Mouse (Mus musculus) natural killer cell, adult 2 months (primary cell): ENCODE results near the gene E130208F15Rik.

Experiments used
- DNase-seq, 2 experiments: peaks; one replicate each; pipeline ENCODE4 v3.0.0; 2022; ENCODE audit warnings: low spot score in 2 of 2

Gene E130208F15Rik

GRCm38 (mm10) chr7:30321539-30322284, at the start of gene E130208F15Rik:
E130208F15Rik (plus strand) TSS chr7:30321740.
- peak; percentile 71 to 76 for DNase-seq

- no peak for DNase-seq
Observed at GRCm38 (mm10) chr7:30274383-30274782, 47.2 kb upstream of the E130208F15Rik start.

- no peak for DNase-seq
Observed at GRCm38 (mm10) chr7:30278911-30279310, 42.6 kb upstream of the E130208F15Rik start.

GRCm38 (mm10) chr7:30279536-30279935, 42.0 kb upstream of the E130208F15Rik start:
- no peak for DNase-seq

- DNase-seq, result peak; percentile 90 to 92
Observed at GRCm38 (mm10) chr7:30279951-30280669, 41.4 kb upstream of the E130208F15Rik start, which contains the start of the genes Thap8 and Wdr62. Thap8 (plus strand) TSS chr7:30280094. Wdr62 (minus strand) TSS chr7:30280419.

GRCm38 (mm10) chr7:30280670-30281138, 40.8 kb upstream of the E130208F15Rik start:
- DNase-seq, result peak; percentile 67 to 83

- DNase-seq, result no peak
Observed at GRCm38 (mm10) chr7:30281522-30281921, 40.0 kb upstream of the E130208F15Rik start.

GRCm38 (mm10) chr7:30282740-30283139, 38.8 kb upstream of the E130208F15Rik start:
- no peak for DNase-seq

- no peak for DNase-seq
Observed at GRCm38 (mm10) chr7:30286701-30287410, 34.7 kb upstream of the E130208F15Rik start.

GRCm38 (mm10) chr7:30288046-30288445, 33.5 kb upstream of the E130208F15Rik start:
- no peak for DNase-seq

GRCm38 (mm10) chr7:30289071-30289713, 32.3 kb upstream of the E130208F15Rik start:
- DNase-seq, result no peak

- DNase-seq, result no peak
Observed at GRCm38 (mm10) chr7:30289714-30290399, 31.7 kb upstream of the E130208F15Rik start.

GRCm38 (mm10) chr7:30291215-30292131, 30.1 kb upstream of the E130208F15Rik start, which contains the start of gene Clip3:
Clip3 (plus strand) TSS chr7:30291728.
- DNase-seq, result no peak

GRCm38 (mm10) chr7:30293795-30294194, 27.7 kb upstream of the E130208F15Rik start:
- no peak for DNase-seq

- DNase-seq, result no peak
Observed at GRCm38 (mm10) chr7:30294296-30294695, 27.2 kb upstream of the E130208F15Rik start.

GRCm38 (mm10) chr7:30295103-30295502, 26.4 kb upstream of the E130208F15Rik start:
- DNase-seq, result no peak

GRCm38 (mm10) chr7:30296816-30297215, 24.7 kb upstream of the E130208F15Rik start:
- no peak for DNase-seq

GRCm38 (mm10) chr7:30297266-30297665, 24.3 kb upstream of the E130208F15Rik start:
- no peak for DNase-seq

- DNase-seq, result peak; percentile 34 to 53
Observed at GRCm38 (mm10) chr7:30300914-30301313, 20.6 kb upstream of the E130208F15Rik start.
